Mouse (Mus musculus) embryonic facial prominence, embryonic 15.5 days (tissue): ENCODE measurements around the gene Nfe2l3. TPM values are rescaled to one million over a fixed set of nuclear protein-coding genes. Genes with fewer than 3 reads are reported as not detected.
"Not testable (repeated sequence)": the region's sequence is repeated elsewhere in the genome, so short reads cannot be mapped to it uniquely, and the experiment has no call there.

Source experiments
- ATAC-seq: fragments of 200-750 bp; cut with Nextera tagmentation; 2 replicates; pipeline ENCODE4 v1.8.0; 2017; ENCODE audit warnings: low read depth, moderate TSS enrichment; ENCODE audit not compliant: insufficient number of reproducible peaks, low FRiP score, low TSS enrichment
- H3K27ac ChIP-seq: fragments of 300-500 bp; sonication (generic); replicated peaks from 2 replicates; pipeline ENCODE4 v1.5.1; 2015; ENCODE audit warnings: mild to moderate bottlenecking, inconsistent platforms
- H3K27me3 ChIP-seq: fragments of 300-500 bp; sonication (generic); 2 replicates; pipeline ENCODE4 v1.6.1; 2015; ENCODE audit warnings: inconsistent platforms
- H3K36me3 ChIP-seq: fragments of 300-500 bp; sonication (generic); 2 replicates; pipeline ENCODE4 v1.6.1; 2015; ENCODE audit warnings: mild to moderate bottlenecking, inconsistent platforms
- H3K4me1 ChIP-seq: fragments of 300-500 bp; sonication (generic); 2 replicates; pipeline ENCODE4 v1.6.1; 2015; ENCODE audit warnings: inconsistent platforms
- H3K4me2 ChIP-seq: fragments of 300-500 bp; sonication (generic); replicated peaks from 2 replicates; pipeline ENCODE4 v1.6.1; 2015; ENCODE audit warnings: mild to moderate bottlenecking, inconsistent platforms
- H3K4me3 ChIP-seq: fragments of 300-500 bp; sonication (generic); replicated peaks from 2 replicates; pipeline ENCODE4 v1.5.1; 2015; ENCODE audit warnings: mild to moderate bottlenecking, inconsistent platforms
- H3K9ac ChIP-seq: fragments of 300-500 bp; sonication (generic); 2 replicates; pipeline ENCODE4 v1.6.1; 2015; ENCODE audit warnings: inconsistent platforms
- H3K9me3 ChIP-seq: fragments of 300-500 bp; sonication (generic); replicated peaks from 2 replicates; pipeline ENCODE4 v1.6.1; 2016; ENCODE audit warnings: inconsistent platforms
- WGBS: fragments of 180-500 bp; shearing (Covaris S2); methylation state at CpG from one replicate; pipeline ENCODE4 v1.1.7; 2015; 5-methylcytosine and 5-hydroxymethylcytosine counted together
- polyA plus RNA-seq: library from polyadenylated mRNA; unstranded; fragments of >200 nt; fragmentation: Nextera tagmentation; extraction: Ambion mirVana; gene quantifications from 2 replicates; pipeline ENCODE4 v1.2.1, GENCODE M21; 2015

The Nfe2l3 gene
- polyA plus RNA-seq, 1 experiment from 2014 or later: 9.4 TPM

GRCm38 (mm10) chr6:51470311-51471178 lies 38.1 kb downstream of the Nfe2l3 start, which contains the start of gene Cbx3:
Gene Cbx3 (plus strand): TSS chr6:51470360.
- Histone ChIP-seq H3K4me2 (peak within 1 kb of the TSS; percentile 43), H3K27me3 (no peaks in the 10 kb centered on the region), H3K36me3 (peaks cover 37% of the 10 kb centered on the region), H3K27ac (peak within 1 kb of the TSS; percentile 100), H3K9me3 (no peaks in the 10 kb centered on the region), H3K9ac (peak within 1 kb of the TSS; percentile 96), H3K4me3 (peak within 1 kb of the TSS; percentile 87), H3K4me1 (peaks cover 23% of the 10 kb centered on the region)
- ATAC-seq: peak; percentile 89
- under 1% methylated on average over 97 of the region's 99 CpGs for WGBS

GRCm38 (mm10) chr6:51471179-51471505 lies 38.7 kb downstream of the Nfe2l3 start:
- ATAC-seq: no peak
- Histone ChIP-seq H3K27me3 (no peaks in the 10 kb centered on the region), H3K4me1 (peaks cover 17% of the 10 kb centered on the region), H3K9me3 (no peaks in the 10 kb centered on the region), H3K36me3 (peaks cover 36% of the 10 kb centered on the region), H3K27ac (peak overlapping the region; percentile 100), H3K9ac (peak overlapping the region; percentile 96), H3K4me3 (peak overlapping the region; percentile 87), H3K4me2 (peak overlapping the region; percentile 43)
- under 1% methylated on average over 10 of the region's 10 CpGs for WGBS

GRCm38 (mm10) chr6:51471782-51472181 lies 39.3 kb downstream of the Nfe2l3 start:
- Histone ChIP-seq H3K4me1 (peaks cover 16% of the 10 kb centered on the region), H3K9ac (peak overlapping the region; percentile 18; the same call in 1 of the 2 replicates), H3K27ac (no peak overlapping the region), H3K27me3 (no peaks in the 10 kb centered on the region), H3K36me3 (peaks cover 35% of the 10 kb centered on the region), H3K9me3 (no peaks in the 10 kb centered on the region), H3K4me2 (peak overlapping the region; percentile 51), H3K4me3 (peak overlapping the region; percentile 87)
- 10% methylated on average over 3 of the region's 3 CpGs for WGBS
- no peak for ATAC-seq

- ATAC-seq: no peak
- no peaks in the 10 kb centered on the region for H3K9me3 ChIP-seq
- no peaks in the 10 kb centered on the region for H3K27me3 ChIP-seq
- H3K4me2 ChIP-seq: peak overlapping the region; percentile 51
- 0 out of 2 replicates have a peak overlapping the region, but pooled peaks have one; percentile 28 for H3K27ac ChIP-seq
- peaks cover 16% of the 10 kb centered on the region for H3K4me1 ChIP-seq
- 33% methylated on average over 4 of the region's 4 CpGs for WGBS
- peak overlapping the region; percentile 87 for H3K4me3 ChIP-seq
- peak overlapping the region; percentile 18; the same call in 1 of the 2 replicates for H3K9ac ChIP-seq
- H3K36me3 ChIP-seq: peaks cover 36% of the 10 kb centered on the region
Measured at GRCm38 (mm10) chr6:51472213-51472612, 39.7 kb downstream of the Nfe2l3 start.

GRCm38 (mm10) chr6:51479136-51479731 lies 46.8 kb downstream of the Nfe2l3 start:
- no peak overlapping the region for H3K4me3 ChIP-seq
- ATAC-seq: no peak
- no peak overlapping the region for H3K9ac ChIP-seq
- H3K27me3 ChIP-seq: no peaks in the 10 kb centered on the region
- H3K4me1 ChIP-seq: no peaks in the 10 kb centered on the region
- no peak overlapping the region for H3K4me2 ChIP-seq
- peaks cover 70% of the 10 kb centered on the region for H3K36me3 ChIP-seq
- H3K27ac ChIP-seq: no peak overlapping the region
- 95% methylated on average over 4 of the region's 4 CpGs for WGBS
- H3K9me3 ChIP-seq: no peaks in the 10 kb centered on the region

GRCm38 (mm10) chr6:51481548-51481947 lies 49.1 kb downstream of the Nfe2l3 start:
- Histone ChIP-seq H3K4me3 (no peak overlapping the region), H3K4me1 (no peaks in the 10 kb centered on the region), H3K36me3 (peaks cover 60% of the 10 kb centered on the region), H3K27me3 (no peaks in the 10 kb centered on the region), H3K9me3 (no peaks in the 10 kb centered on the region), H3K4me2 (no peak overlapping the region), H3K9ac (no peak overlapping the region), H3K27ac (no peak overlapping the region)
- WGBS: 90% methylated on average over 8 of the region's 8 CpGs
- ATAC-seq: no peak

- ATAC-seq: no peak
- peaks cover 44% of the 10 kb centered on the region for H3K36me3 ChIP-seq
- no peak overlapping the region for H3K9ac ChIP-seq
- H3K27me3 ChIP-seq: no peaks in the 10 kb centered on the region
- H3K4me3 ChIP-seq: no peak overlapping the region
- H3K4me1 ChIP-seq: no peaks in the 10 kb centered on the region
- H3K9me3 ChIP-seq: no peaks in the 10 kb centered on the region
- H3K27ac ChIP-seq: no peak overlapping the region
- WGBS: 92% methylated on average over 3 of the region's 3 CpGs
- no peak overlapping the region for H3K4me2 ChIP-seq
Measured at GRCm38 (mm10) chr6:51483861-51484260, 51.4 kb downstream of the Nfe2l3 start.

GRCm38 (mm10) chr6:51484556-51484955 lies 52.1 kb downstream of the Nfe2l3 start:
- ATAC-seq, H3K4me3 ChIP-seq, H3K9me3 ChIP-seq, H3K4me2 ChIP-seq, H3K27ac ChIP-seq, H3K9ac ChIP-seq, H3K4me1 ChIP-seq, H3K27me3 ChIP-seq: not testable (repeated sequence)
- peaks cover 37% of the 10 kb centered on the region for H3K36me3 ChIP-seq
- 87% methylated on average over 8 of the region's 8 CpGs for WGBS

- no peak overlapping the region for H3K4me3 ChIP-seq
- no peak overlapping the region for H3K9ac ChIP-seq
- H3K4me2 ChIP-seq: no peak overlapping the region
- no peaks in the 10 kb centered on the region for H3K9me3 ChIP-seq
- H3K27ac ChIP-seq: no peak overlapping the region
- H3K27me3 ChIP-seq: no peaks in the 10 kb centered on the region
- WGBS: 45% methylated on average over 2 of the region's 2 CpGs
- 0 out of 2 replicates have a peak, but pooled peaks cover 3% of the 10 kb centered on the region for H3K4me1 ChIP-seq
- ATAC-seq: no peak
- peaks cover 26% of the 10 kb centered on the region for H3K36me3 ChIP-seq
Measured at GRCm38 (mm10) chr6:51485646-51486045, 53.2 kb downstream of the Nfe2l3 start.

GRCm38 (mm10) chr6:51486076-51486710 lies 53.7 kb downstream of the Nfe2l3 start:
- no peak overlapping the region for H3K4me3 ChIP-seq
- no peaks in the 10 kb centered on the region for H3K9me3 ChIP-seq
- no peaks in the 10 kb centered on the region for H3K27me3 ChIP-seq
- no peak for ATAC-seq
- 62% methylated on average over 7 of the region's 7 CpGs for WGBS
- H3K9ac ChIP-seq: no peak overlapping the region
- H3K36me3 ChIP-seq: peaks cover 22% of the 10 kb centered on the region
- no peak overlapping the region for H3K4me2 ChIP-seq
- 0 out of 2 replicates have a peak, but pooled peaks cover 3% of the 10 kb centered on the region for H3K4me1 ChIP-seq
- no peak overlapping the region for H3K27ac ChIP-seq

- Histone ChIP-seq H3K4me3 (no peak overlapping the region), H3K9me3 (no peaks in the 10 kb centered on the region), H3K27ac (no peak overlapping the region), H3K27me3 (no peaks in the 10 kb centered on the region), H3K4me1 (0 out of 2 replicates have a peak, but pooled peaks cover 3% of the 10 kb centered on the region), H3K4me2 (no peak overlapping the region), H3K9ac (no peak overlapping the region), H3K36me3 (peaks cover 17% of the 10 kb centered on the region)
- no peak for ATAC-seq
- 90% methylated on average over 5 of the region's 5 CpGs for WGBS
Measured at GRCm38 (mm10) chr6:51486731-51487130, 54.3 kb downstream of the Nfe2l3 start.
